Mouse (Mus musculus): ENCODE measurements at regions not wholly inside any gene's neighbourhood (a gene's known extent, or its start where the extent isn't known, plus 50 kb on each side); places are given as distances from the start of the nearest gene placed in this dataset.
A peak's percentile ranks its signal among the peaks of the same experiment; 100 is the strongest.

DNA sequence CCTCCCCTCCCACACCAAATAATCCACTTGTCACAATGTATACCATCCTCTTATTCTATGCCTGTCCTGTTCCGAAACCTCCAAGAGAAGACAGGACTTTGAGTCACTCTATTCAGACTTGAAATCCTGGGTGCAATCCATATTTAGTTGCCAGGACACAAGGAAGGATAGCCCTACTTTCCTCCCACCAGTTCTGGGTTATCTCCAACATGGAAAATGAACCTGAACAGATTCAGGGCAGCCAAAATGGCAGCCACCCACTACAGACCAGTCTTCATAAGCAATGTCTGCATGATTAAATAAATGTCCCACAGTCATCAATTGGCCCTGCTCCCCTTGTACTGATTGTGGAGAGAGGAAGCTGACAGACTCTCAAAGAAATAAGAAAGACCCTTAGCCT, 110.6 kb upstream of the Adra1d start:
- no peak for DNase-seq

DNA sequence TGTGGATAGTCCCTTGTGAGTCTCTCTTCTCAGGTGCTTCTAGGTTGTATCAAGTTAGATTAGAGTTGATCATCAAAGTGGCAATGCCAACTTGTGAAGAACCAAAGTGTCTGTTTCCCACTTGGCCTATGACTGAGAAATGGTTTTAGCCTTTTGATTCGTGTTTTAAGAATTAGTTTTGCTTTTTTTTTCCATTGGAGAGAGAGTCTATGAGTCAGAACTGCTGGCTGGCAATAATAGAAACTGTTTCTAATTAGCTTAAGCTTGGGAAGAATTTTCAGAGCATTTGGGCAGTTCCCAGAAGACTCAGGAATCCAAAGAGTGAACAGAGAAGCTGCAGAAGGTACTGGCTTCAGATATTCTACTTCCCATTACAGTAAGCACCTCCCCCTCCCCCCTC, 110.1 kb upstream of the Adra1d start:
- no peak for DNase-seq

DNA sequence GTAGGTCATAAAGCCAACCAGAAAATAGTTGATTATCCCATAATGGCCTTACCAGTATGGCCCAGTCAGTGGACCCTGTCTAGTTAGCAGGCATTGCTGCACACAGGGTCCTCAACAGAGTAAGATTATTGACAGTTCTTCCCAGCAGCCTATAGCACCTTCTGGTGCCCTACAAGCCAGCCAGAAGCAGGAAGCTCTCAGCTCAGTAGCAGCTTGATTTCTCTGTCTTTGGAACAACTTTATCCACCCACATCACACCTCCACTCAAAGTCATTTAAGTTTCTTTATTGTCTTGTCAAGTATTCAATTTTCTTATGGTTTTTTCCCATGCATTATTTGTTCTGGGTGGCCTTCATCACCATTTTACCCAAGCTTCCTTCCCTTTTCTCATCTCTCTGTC, 108.8 kb upstream of the Adra1d start:
- DNase-seq, result no peak

DNA sequence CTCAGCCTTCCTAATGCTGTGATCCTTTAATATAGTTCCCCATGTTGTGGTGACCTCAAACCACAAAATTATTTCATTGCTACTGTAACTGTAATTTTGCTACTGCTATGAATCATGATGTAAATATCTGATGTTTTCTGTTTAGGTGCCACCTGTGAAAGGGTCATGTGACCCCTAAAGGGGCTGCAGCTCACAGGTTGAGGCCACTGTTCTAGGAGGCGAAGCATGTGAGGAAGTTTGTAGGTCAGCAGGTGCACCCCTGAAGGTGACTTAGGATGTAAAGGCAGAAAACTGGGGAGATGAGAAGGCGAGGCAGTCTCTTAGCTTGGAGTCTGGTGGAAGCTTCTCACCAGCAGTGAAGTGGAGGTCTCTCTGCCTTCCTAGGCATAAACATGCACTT, 105.8 kb upstream of the Adra1d start:
- DNase-seq, result no peak

DNA sequence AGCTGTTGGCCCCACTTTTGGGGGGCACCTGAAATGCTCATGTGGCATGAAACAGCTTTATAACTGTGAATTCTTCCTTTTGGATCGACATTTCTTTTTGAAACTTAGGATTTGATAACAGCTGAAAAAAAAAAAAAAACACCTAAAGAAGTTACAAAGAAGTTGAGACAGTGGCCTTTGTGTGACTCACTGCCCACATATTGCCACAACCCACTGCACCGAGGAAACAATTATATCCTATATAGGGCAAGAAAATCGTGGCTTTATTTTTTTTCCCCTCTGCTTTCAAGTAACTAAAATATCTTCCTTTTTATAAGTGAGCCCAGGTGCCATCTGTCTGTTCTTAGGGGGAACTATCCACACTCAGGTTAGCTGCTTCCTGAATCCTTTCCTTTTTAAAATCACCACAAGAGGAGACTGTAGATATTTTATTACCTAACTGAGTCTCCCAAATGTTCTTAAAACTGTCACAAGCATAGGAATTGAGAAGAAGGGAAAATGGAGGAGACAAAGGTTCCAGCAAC, 104.8 kb upstream of the Adra1d start:
- no peak for DNase-seq

DNA sequence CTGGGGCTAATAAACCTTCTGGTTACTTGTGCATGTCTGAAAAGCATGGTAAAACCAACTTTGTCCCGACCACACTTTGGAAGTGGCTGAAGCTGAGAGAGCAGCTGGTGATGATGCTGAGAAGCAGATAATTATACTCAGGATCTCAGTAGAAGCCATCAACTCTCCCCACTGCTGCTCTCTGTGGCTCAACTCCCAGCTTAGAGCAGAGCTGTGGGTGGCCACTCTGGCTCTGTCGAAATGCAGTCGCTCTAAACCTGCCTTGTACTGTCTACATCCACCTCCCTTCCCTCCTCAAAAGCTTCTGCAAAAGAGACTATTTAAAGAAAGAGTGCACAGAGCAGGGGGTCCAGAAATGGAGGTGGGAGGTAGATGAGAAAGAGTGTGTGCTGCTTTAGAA, 102.5 kb upstream of the Adra1d start:
- no peak for DNase-seq

DNA sequence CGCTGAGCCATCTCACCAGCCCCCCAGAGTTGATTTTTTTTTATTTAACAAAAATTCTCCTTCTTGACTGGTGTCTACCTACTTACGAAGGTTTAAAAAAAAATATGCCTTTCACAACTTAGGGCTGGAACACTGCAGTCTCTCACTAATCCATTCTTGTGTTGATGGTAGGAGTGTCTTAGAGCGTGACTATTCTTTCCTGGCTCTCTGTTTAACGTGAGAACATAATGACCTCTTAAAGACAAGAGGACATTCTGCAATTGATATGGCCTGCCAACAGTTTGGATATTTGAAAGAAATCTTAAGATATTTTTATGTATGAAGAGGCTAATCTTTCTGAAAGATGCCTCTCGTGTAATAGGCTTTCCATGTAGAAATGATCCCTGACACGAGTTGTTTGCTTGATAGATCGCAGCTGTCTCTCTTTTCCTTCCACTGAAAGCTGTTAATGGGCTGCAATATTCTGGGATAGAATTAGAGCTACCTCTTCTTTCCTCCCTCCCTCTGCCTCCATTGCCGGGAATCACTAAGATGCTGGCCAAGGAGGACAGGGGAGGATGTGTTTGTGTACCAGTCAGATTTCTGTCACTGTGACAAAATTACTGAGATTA, 101.2 kb upstream of the Adra1d start:
- DNase-seq, result no peak

DNA sequence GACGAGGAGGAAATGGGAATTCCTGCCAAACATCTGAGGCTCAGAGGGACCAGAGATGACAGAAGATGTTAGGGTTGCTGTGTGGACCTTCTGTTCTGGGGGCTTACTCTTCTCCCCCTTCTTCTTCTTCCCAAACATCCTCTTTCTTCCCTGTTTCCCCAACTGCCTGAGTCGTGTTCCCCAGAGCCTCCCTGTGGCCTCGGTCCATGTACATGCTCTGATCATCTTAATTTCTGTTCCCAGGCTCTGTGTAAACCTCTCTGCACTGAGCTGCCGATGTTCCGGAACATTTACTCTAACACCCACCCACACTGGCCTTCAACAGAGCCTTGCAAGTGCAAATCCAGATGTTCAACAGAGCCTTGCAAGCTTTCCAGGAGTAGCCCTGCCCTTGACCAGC, 90.1 kb upstream of the Adra1d start:
- DNase-seq, result peak in 1 of 2 experiments; percentile 13

DNA sequence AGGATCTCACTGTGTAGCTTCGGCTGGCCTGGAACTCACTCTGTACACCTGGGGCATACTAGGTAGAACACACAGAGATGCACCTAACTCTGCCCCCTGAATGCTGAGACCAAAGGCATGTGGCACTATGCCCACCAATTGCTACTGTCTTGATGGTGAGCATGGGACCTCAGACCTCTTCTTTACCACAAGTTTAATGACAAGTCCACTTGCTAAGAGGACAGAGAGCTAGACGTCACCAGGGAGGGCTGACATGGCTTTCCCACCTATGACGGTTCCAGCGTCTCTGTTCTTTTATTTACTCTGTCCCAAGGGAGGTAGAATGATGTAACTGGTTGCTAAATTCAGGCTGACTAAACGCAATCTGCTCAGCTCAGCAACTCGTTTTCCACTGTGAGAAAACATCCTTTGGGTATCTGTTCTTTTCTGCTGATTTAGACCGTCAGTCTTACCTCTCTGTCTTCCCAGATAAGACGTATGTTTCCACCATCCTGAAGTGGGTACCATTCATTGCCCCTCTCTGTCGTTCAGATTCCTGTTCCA, 88.6 kb upstream of the Adra1d start:
- no peak for DNase-seq

DNA sequence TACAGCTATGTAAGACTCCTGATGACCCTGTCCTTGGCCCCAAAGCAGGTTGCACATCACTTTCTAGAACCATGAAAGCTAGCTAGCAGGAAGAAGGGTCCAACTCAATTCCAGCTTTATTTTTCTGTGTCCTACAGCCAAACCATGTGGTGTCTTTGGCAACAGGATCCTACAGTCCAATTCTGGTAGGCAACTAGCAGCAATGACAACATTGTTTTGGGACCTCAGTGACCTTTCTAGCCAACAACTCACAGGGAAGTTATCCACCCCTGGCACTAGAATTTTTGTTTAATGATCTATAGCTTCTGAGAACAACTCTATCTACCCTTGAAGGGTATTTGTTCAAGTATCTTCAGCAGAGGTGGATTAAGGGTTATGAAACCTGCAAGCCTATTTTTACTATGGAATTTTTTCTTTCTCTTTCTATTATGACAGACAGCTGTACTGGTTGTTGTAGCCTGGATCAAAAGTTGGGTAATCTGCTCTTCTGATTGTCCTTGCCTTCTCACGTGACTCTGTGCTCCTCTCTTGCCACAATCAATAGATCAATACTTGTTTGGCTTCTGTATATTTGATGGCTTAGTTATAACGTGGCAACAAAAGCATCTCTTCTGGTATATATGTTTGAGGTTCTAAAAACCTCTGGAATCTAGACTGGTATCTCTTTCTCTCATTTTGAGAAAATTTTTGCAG, 82.2 kb upstream of the Adra1d start:
- DNase-seq, result no peak

DNA sequence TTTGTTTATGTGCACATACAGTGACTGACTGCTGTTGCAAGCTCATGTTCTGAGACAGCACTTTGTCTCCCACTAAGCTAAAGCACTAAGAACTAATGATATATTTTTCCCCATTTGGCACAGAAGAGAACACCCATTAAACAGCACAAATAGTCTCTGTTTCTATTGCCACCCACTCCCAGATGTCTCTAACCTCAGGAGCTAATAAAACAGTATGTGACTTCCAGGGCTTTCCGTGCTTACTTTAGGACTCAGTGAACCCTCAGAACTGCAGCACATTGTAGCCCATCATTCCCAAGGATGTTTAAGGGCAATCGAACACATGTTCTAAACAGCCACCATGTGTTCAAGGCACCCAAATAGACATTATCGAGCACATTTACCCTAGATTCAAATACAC, 80.4 kb upstream of the Adra1d start:
- DNase-seq, result no peak

DNA sequence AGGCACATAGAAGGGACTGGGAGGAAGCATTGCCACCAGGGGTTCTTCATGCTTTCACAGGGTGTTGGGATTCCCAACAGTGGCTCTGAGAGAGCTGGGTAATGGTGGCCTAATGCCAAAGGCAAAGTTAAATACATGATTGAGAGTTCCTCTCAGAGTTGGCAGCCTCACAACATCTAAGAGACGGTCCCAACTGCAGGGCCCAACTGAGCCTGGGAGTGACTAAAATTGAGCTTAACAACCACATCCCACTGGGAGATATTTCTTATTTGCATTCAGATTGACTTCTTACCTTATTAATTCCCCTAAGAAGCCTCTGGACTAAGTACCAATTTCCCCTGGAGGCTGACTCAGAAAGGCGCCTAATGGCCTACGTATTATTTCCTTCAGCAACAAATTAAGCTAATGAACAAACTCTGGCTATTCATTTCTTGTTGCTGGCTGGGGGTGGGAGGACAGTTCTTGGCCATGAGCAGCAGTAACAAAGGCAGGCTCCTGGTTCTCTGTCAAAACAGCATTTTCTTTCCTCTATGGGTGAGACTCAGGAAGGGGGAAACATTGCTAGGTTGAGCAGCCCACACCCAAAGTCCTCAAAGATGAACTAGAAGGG, 77.0 kb upstream of the Adra1d start:
- DNase-seq, result no peak

DNA sequence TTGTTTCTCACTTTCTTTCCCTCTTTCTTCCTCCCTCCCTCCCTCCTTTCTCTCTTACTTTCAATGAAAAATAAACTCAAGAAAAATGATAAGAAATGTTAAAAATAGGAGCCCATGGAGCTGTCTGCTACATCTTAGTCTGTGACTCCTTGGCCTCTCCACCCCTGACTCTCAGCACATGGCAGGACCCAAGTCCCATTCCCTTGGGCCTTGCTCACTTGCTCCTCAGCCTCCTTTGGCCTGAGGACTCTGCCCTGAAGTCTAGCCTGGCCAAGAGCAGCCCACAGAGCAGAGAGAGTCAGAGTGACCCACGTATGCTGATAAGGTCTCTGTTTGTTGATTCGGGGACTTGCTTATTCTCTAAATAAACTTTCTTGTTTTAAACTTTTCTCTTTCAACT, 73.7 kb upstream of the Adra1d start:
- no peak for DNase-seq

DNA sequence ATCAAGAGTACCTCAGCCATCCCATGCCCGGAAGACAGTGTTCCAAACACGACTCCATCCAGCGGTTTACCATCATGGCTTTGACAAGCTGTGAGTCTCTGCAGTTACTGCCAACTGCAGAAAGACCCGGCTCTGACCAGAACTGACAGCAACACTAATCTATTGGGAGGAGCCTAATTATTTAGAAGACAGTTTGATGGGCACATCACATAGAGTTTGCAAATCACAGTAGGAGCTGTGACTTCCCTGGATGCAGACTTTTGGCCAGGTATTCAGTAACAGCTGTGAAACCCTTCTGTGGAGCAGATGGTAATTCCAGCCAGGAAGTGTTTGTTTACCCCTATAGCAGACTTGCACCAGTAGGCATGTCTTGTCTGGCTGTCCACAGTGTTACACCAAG, 55.8 kb upstream of the Adra1d start:
- no peak for DNase-seq

DNA sequence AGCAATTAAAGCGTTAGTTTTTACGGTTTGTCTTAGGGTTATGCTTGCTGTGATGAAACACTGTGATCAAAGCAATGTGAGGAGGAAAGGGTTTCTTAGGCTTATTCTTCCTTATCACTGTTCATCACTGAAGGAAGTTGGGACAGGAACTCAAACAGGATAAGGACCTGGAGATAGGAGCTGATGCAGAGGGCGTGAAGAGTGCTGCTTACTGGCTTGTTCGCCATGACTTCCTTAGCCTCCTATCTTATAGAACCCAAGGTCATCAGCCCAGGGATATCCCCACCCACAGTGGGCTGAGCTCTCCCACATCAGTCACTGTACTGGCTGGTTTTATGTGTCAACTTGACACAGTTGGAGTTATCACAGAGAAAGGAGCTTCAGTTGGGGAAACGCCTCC, 50.4 kb upstream of the Adra1d start:
- DNase-seq, result no peak

Measured in kidney, postnatal 25 days (tissue).